Mouse (Mus musculus) kidney, adult 2 months (tissue): ENCODE data around the gene Ddx19b. TPM values are rescaled to one million over a fixed set of nuclear protein-coding genes. Genes with fewer than 3 reads are reported as not detected.

Experiments used
- DNase-seq: peaks from one replicate; pipeline ENCODE4 v3.0.0; 2021
- H3K27ac ChIP-seq: fragments of 200-500 bp; 2 replicates; pipeline ENCODE4 v1.5.1; 2012; ENCODE audit warnings: low read depth, low read length, control low read depth, inconsistent platforms; ENCODE audit not compliant: insufficient read depth
- H3K27me3 ChIP-seq: fragments of 200-500 bp; replicated peaks from 2 replicates; pipeline ENCODE4 v1.6.1; 2012; ENCODE audit warnings: mild to moderate bottlenecking, moderate library complexity, low read length, inconsistent platforms; ENCODE audit not compliant: control insufficient read depth, insufficient read depth
- H3K36me3 ChIP-seq: fragments of 200-500 bp; 2 replicates; pipeline ENCODE4 v1.6.1; 2012; ENCODE audit warnings: mild to moderate bottlenecking, moderate library complexity, low read length, inconsistent platforms; ENCODE audit not compliant: control insufficient read depth, insufficient read depth
- H3K4me1 ChIP-seq: fragments of 200-500 bp; 2 replicates; pipeline ENCODE4 v1.6.1; 2011; ENCODE audit warnings: low read length; ENCODE audit not compliant: control insufficient read depth, insufficient read depth
- H3K4me3 ChIP-seq: fragments of 200-500 bp; 2 replicates; pipeline ENCODE4 v1.5.1; 2011; ENCODE audit warnings: mild to moderate bottlenecking, low read depth, low read length, control low read depth; ENCODE audit not compliant: insufficient read depth
- CTCF ChIP-seq: fragments of 200-500 bp; conservative IDR thresholded peaks from 2 replicates; pipeline ENCODE4 v1.5.1; 2011; ENCODE audit warnings: low read depth, mild to moderate bottlenecking, control low read depth, low read length, moderate library complexity, mixed read lengths; ENCODE audit not compliant: insufficient read depth, insufficient read length
- POLR2A ChIP-seq: fragments of 200-500 bp; IDR thresholded peaks from one replicate; pipeline ENCODE4 v1.6.1; 2011; ENCODE audit warnings: low read depth, low read length, control low read depth
- WGBS: fragments of 180-500 bp; shearing (Covaris S2); methylation state at CpG from one replicate; pipeline ENCODE4 v1.1.7; 2018; 5-methylcytosine and 5-hydroxymethylcytosine counted together
- polyA plus RNA-seq: library from polyadenylated mRNA; depleted of rRNA; stranded (reverse); fragments of >200 nt; gene quantifications from 2 replicates; pipeline ENCODE4 v1.2.3, GENCODE M21; 2012

The Ddx19b gene
- polyA plus RNA-seq, 1 experiment: 3.1 TPM

DNA sequence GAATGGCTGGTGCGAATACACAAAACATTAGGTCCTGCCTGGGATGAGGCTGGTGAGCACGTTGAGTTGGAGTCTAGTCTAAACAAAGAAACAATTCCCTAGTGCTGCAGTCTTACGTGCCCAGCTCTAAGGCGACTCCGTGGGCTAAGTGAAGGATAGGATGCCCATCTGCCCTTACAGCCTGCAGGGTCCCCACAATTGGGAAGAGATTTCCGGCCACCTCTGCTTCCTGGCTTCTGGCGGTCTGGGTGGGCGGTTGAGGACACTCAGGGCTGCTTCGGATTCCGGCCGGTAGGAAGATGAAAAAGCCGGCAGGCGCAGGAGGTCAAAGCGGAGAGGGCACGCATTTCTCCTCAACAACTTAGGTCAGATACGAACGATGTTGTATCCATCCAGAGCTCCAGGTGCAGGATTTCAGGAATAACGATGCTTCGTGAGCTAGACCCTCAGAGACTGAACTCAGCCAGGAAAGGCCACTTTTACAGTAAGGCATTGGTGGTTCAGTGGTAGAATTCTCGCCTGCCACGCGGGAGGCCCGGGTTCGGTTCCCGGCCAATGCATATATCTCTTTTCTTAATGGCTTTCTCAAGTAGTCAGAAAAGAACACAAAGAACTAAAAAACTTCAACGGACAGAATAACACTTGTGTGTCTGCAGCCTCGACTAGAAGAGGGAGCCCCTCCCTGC is 30.7 kb upstream of the Ddx19b start:
- 27% methylated on average over 27 of the region's 27 CpGs for WGBS
- Histone ChIP-seq H3K27ac (no peak overlapping the region), H3K36me3 (no peaks in the 10 kb centered on the region), H3K4me1 (peaks cover 1% of the 10 kb centered on the region; the same call in 1 of the 2 replicates), H3K27me3 (no peaks in the 10 kb centered on the region), H3K4me3 (peak overlapping the region; percentile 52)
- TF ChIP-seq CTCF: no peak
- no peak for TF ChIP-seq POLR2A
- peak; percentile 86 for DNase-seq

DNA sequence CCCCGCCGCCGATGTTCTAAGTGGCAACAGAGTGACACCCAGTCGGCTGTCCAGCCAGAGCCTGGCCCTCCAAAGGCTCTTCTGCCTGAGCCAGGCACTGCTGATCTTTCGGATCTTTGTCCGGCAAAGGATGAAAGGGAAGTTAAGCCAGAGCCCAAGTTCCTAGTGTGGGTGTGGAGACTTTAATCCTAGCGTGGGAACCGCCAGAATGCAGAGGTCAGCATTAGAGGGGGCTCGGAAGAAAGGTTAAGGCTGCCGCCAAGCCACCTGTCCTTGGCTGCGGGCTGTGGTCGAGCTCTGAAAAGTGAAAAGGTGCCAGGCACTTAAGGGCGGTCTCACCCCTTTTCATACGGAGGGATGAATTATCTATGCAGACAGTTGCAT is 30.1 kb upstream of the Ddx19b start:
- 20% methylated on average over 14 of the region's 14 CpGs for WGBS
- H3K27me3 ChIP-seq: no peaks in the 10 kb centered on the region
- no peak for DNase-seq
- TF ChIP-seq CTCF (no peak), POLR2A (no peak)
- H3K36me3 ChIP-seq: no peaks in the 10 kb centered on the region
- H3K4me1 ChIP-seq: peaks cover 4% of the 10 kb centered on the region; the same call in 1 of the 2 replicates
- H3K4me3 ChIP-seq: peak overlapping the region; percentile 52
- H3K27ac ChIP-seq: no peak overlapping the region

DNA sequence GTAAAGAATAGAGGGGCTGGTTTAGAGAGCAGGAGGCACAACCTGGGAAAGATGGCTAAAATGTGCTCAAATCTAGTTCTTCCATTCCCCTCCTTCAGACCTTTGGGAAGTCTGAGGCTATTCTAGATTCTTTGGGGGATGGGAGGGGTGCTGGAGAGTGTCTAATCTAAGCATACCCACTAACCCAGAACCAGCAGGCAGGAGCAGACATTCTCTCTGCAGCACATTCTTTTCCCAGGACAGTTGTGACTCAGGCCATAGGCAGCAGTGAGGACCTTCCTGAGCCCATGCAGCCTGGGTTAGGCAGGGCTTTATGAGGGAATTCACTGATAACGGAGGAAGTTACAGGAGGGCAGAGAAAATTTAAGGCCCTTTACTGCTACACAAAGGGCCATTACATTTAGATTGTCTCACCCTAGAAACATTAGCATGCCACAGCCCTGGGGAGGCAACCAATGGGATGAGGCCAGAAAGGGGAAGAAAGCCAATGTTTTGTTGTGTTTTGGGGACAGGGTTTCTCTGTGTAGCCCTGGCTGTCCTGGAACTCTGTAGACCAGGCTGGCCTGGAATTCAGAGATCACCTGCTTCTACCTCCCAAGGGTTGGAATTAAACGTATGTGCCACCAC is 27.5 kb upstream of the Ddx19b start:
- Histone ChIP-seq H3K36me3 (no peaks in the 10 kb centered on the region; the same call in 1 of the 2 replicates), H3K4me1 (peaks cover 4% of the 10 kb centered on the region; the same call in 1 of the 2 replicates), H3K4me3 (no peak overlapping the region), H3K27me3 (no peaks in the 10 kb centered on the region), H3K27ac (no peak overlapping the region)
- TF ChIP-seq POLR2A (no peak), CTCF (no peak)
- DNase-seq: no peak
- WGBS: 63% methylated on average over 2 of the region's 2 CpGs

- DNase-seq: peak; percentile 62
- TF ChIP-seq CTCF (no peak), POLR2A (no peak)
- peak overlapping the region; percentile 72; the same call in 1 of the 2 replicates for H3K27ac ChIP-seq
These were observed 25.2 kb upstream of the Ddx19b start for GRCm38 (mm10) chr8:111056691-111057293.

GRCm38 (mm10) chr8:111056158-111056663 is 24.7 kb upstream of the Ddx19b start, which contains the start of gene Exosc6:
TSS of gene Exosc6 (plus strand) at chr8:111056339.
- Histone ChIP-seq H3K27me3 (no peaks in the 10 kb centered on the region), H3K27ac (peak within 1 kb of the TSS; percentile 72), H3K4me1 (peaks cover 4% of the 10 kb centered on the region; the same call in 1 of the 2 replicates), H3K36me3 (no peaks in the 10 kb centered on the region; the same call in 1 of the 2 replicates), H3K4me3 (peak within 1 kb of the TSS; percentile 99)
- no peak for TF ChIP-seq POLR2A
- TF ChIP-seq CTCF: peak; percentile 91
- under 1% methylated on average over 68 of the region's 68 CpGs for WGBS
- DNase-seq: peak; percentile 95

More at GRCm38 (mm10) chr8:111056691-111057293, 25.2 kb upstream of the Ddx19b start:
- Histone ChIP-seq H3K4me3 (peak overlapping the region; percentile 99), H3K4me1 (peaks cover 4% of the 10 kb centered on the region; the same call in 1 of the 2 replicates), H3K27me3 (no peaks in the 10 kb centered on the region), H3K36me3 (no peaks in the 10 kb centered on the region; the same call in 1 of the 2 replicates)
- under 1% methylated on average over 58 of the region's 63 CpGs for WGBS

DNA sequence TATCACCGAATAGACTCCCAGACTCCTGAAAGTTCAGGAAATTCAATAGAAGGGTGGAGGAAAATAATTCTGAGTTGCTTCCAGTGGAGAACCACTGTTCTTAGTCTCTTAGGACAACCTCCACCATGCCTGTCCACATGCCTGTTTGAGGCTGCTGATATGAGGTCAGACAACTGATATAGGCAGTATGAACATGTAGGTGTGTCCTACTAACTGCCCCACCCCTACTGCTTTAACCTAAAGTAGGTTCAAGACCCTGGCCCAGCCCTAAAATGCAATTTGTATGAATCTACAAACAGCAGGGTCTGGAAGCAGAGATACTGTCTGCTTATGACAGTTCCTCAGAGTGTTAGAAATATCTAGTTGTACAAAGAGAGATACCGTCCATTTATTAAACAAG is 24.1 kb upstream of the Ddx19b start:
- no peak overlapping the region for H3K27ac ChIP-seq
- 68% methylated on average over 2 of the region's 2 CpGs for WGBS
- H3K4me3 ChIP-seq: no peak overlapping the region
- H3K36me3 ChIP-seq: no peaks in the 10 kb centered on the region; the same call in 1 of the 2 replicates
- no peak for DNase-seq
- H3K27me3 ChIP-seq: no peaks in the 10 kb centered on the region
- peaks cover 4% of the 10 kb centered on the region; the same call in 1 of the 2 replicates for H3K4me1 ChIP-seq
- TF ChIP-seq POLR2A (no peak), CTCF (no peak)
